Mouse (Mus musculus): ENCODE results near the gene Fars2. TPM values are rescaled to one million over a fixed set of nuclear protein-coding genes. Genes with fewer than 3 reads are reported as not detected.

Gene Fars2
- polyA plus RNA-seq, 1 experiment from 2014 or later: 42.7 TPM

GRCm38 (mm10) chr13:36529467-36530039, 412.3 kb downstream of the Fars2 start:
- no peak overlapping the region for H3K4me3 ChIP-seq (ENCODE audit: low read depth, low read length)
- H3K4me2 ChIP-seq: no peak overlapping the region
- H3K36me3 ChIP-seq (ENCODE audit: control insufficient read depth, insufficient read depth, low read length): no peaks in the 10 kb centered on the region

GRCm38 (mm10) chr13:36530852-36531251, 413.6 kb downstream of the Fars2 start:
- H3K4me1 ChIP-seq (ENCODE audit: control insufficient read depth, insufficient read depth, low read length): peaks cover 7% of the 10 kb centered on the region; the same call in 1 of the 2 replicates
- WGBS (ENCODE audit: insufficient replicate concordance): 93% methylated on average over 1 of the region's 1 CpGs
- H3K4me2 ChIP-seq: no peak overlapping the region
- ATAC-seq (replicated peaks; ENCODE audit: insufficient number of reproducible peaks, low FRiP score, low TSS enrichment): no peak
- no peaks in the 10 kb centered on the region for H3K27me3 ChIP-seq (ENCODE audit: control insufficient read depth, insufficient read depth, low read length)
- H3K9ac ChIP-seq (ENCODE audit: low read depth, low read length): no peak overlapping the region
- H3K27ac ChIP-seq (ENCODE audit: low read depth, low read length): no peak overlapping the region
- H3K4me3 ChIP-seq (ENCODE audit: low read depth, low read length): no peak overlapping the region
- no peaks in the 10 kb centered on the region for H3K9me3 ChIP-seq (replicated peaks; ENCODE audit: control insufficient read depth, low read length)
- no peaks in the 10 kb centered on the region for H3K36me3 ChIP-seq (ENCODE audit: control insufficient read depth, insufficient read depth, low read length)

More at GRCm38 (mm10) chr13:36529467-36530039, 412.3 kb downstream of the Fars2 start:
- Histone ChIP-seq H3K27ac (ENCODE audit: low read depth, low read length) (no peak overlapping the region), H3K9ac (ENCODE audit: low read depth, low read length) (no peak overlapping the region), H3K9me3 (replicated peaks; ENCODE audit: control insufficient read depth, low read length) (no peaks in the 10 kb centered on the region), H3K27me3 (ENCODE audit: control insufficient read depth, insufficient read depth, low read length) (no peaks in the 10 kb centered on the region), H3K4me1 (ENCODE audit: control insufficient read depth, insufficient read depth, low read length) (peaks cover 15% of the 10 kb centered on the region)
- 71% methylated on average over 5 of the region's 5 CpGs for WGBS (ENCODE audit: insufficient replicate concordance)
- no peak for ATAC-seq (replicated peaks; ENCODE audit: insufficient number of reproducible peaks, low FRiP score, low TSS enrichment)

GRCm38 (mm10) chr13:36531893-36532292, 414.7 kb downstream of the Fars2 start:
- H3K27ac ChIP-seq (ENCODE audit: low read depth, low read length): peak overlapping the region; percentile 38
- H3K9me3 ChIP-seq (replicated peaks; ENCODE audit: control insufficient read depth, low read length): no peaks in the 10 kb centered on the region
- H3K27me3 ChIP-seq (ENCODE audit: control insufficient read depth, insufficient read depth, low read length): no peaks in the 10 kb centered on the region
- 34% methylated on average over 3 of the region's 3 CpGs for WGBS (ENCODE audit: insufficient replicate concordance)
- no peak for ATAC-seq (replicated peaks; ENCODE audit: insufficient number of reproducible peaks, low FRiP score, low TSS enrichment)
- no peaks in the 10 kb centered on the region for H3K36me3 ChIP-seq (ENCODE audit: control insufficient read depth, insufficient read depth, low read length)
- peaks cover 7% of the 10 kb centered on the region; the same call in 1 of the 2 replicates for H3K4me1 ChIP-seq (ENCODE audit: control insufficient read depth, insufficient read depth, low read length)
- peak overlapping the region; percentile 3; the same call in 1 of the 2 replicates for H3K4me2 ChIP-seq
- no peak overlapping the region for H3K9ac ChIP-seq (ENCODE audit: low read depth, low read length)
- H3K4me3 ChIP-seq (ENCODE audit: low read depth, low read length): no peak overlapping the region

- peaks cover 8% of the 10 kb centered on the region for H3K4me1 ChIP-seq (ENCODE audit: control insufficient read depth, insufficient read depth, low read length)
- no peaks in the 10 kb centered on the region for H3K27me3 ChIP-seq (ENCODE audit: control insufficient read depth, insufficient read depth, low read length)
- 87% methylated on average over 5 of the region's 5 CpGs for WGBS (ENCODE audit: insufficient replicate concordance)
- H3K36me3 ChIP-seq (ENCODE audit: control insufficient read depth, insufficient read depth, low read length): no peaks in the 10 kb centered on the region
- no peak for ATAC-seq (replicated peaks; ENCODE audit: insufficient number of reproducible peaks, low FRiP score, low TSS enrichment)
- no peaks in the 10 kb centered on the region for H3K9me3 ChIP-seq (replicated peaks; ENCODE audit: control insufficient read depth, low read length)
- H3K4me2 ChIP-seq: no peak overlapping the region
- no peak overlapping the region for H3K4me3 ChIP-seq (ENCODE audit: low read depth, low read length)
- H3K9ac ChIP-seq (ENCODE audit: low read depth, low read length): no peak overlapping the region
- no peak overlapping the region for H3K27ac ChIP-seq (ENCODE audit: low read depth, low read length)
Observed at GRCm38 (mm10) chr13:36533071-36533470, 415.9 kb downstream of the Fars2 start.

GRCm38 (mm10) chr13:36533518-36533917, 416.3 kb downstream of the Fars2 start:
- H3K9me3 ChIP-seq (replicated peaks; ENCODE audit: control insufficient read depth, low read length): no peaks in the 10 kb centered on the region
- H3K27me3 ChIP-seq (ENCODE audit: control insufficient read depth, insufficient read depth, low read length): no peaks in the 10 kb centered on the region
- peaks cover 8% of the 10 kb centered on the region for H3K4me1 ChIP-seq (ENCODE audit: control insufficient read depth, insufficient read depth, low read length)
- H3K27ac ChIP-seq (ENCODE audit: low read depth, low read length): no peak overlapping the region
- H3K4me2 ChIP-seq: no peak overlapping the region
- no peak for ATAC-seq (replicated peaks; ENCODE audit: insufficient number of reproducible peaks, low FRiP score, low TSS enrichment)
- H3K36me3 ChIP-seq (ENCODE audit: control insufficient read depth, insufficient read depth, low read length): no peaks in the 10 kb centered on the region
- H3K4me3 ChIP-seq (ENCODE audit: low read depth, low read length): no peak overlapping the region
- no peak overlapping the region for H3K9ac ChIP-seq (ENCODE audit: low read depth, low read length)
- WGBS (ENCODE audit: insufficient replicate concordance): 77% methylated on average over 7 of the region's 7 CpGs

DNA sequence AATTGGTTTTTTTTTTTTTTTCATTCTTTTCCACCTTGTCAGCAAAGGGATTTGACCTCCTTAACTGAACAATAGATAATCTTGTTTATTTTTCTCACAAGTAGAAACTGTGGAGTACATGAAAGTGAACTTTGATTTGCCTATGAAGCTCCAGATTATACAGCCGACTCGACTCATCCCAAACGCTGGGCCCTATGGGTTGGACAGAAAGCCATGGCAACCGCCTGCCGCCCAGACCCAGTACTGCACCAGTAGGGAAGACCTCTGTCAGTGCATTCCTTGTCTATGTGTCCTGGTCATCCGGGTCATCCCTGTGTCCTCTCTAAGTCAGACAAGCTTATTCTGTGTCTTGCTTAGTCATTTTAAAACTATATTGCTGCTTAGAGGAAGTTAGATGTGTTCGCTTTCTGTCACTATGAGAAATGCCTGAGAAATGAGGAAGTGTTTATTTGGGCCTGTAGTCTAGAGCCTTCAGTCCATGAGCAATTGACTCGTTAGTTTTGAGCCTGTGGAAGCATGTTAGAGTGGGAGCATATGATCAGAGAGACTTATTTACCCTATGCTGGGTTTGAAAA, 416.8 kb downstream of the Fars2 start:
- no peak overlapping the region for H3K4me2 ChIP-seq
- H3K36me3 ChIP-seq (ENCODE audit: control insufficient read depth, insufficient read depth, low read length): no peaks in the 10 kb centered on the region
- no peak overlapping the region for H3K4me3 ChIP-seq (ENCODE audit: low read depth, low read length)
- no peak for ATAC-seq (replicated peaks; ENCODE audit: insufficient number of reproducible peaks, low FRiP score, low TSS enrichment)
- peaks cover 8% of the 10 kb centered on the region for H3K4me1 ChIP-seq (ENCODE audit: control insufficient read depth, insufficient read depth, low read length)
- 78% methylated on average over 8 of the region's 8 CpGs for WGBS (ENCODE audit: insufficient replicate concordance)
- no peaks in the 10 kb centered on the region for H3K9me3 ChIP-seq (replicated peaks; ENCODE audit: control insufficient read depth, low read length)
- no peak overlapping the region for H3K27ac ChIP-seq (ENCODE audit: low read depth, low read length)
- no peak overlapping the region for H3K9ac ChIP-seq (ENCODE audit: low read depth, low read length)
- H3K27me3 ChIP-seq (ENCODE audit: control insufficient read depth, insufficient read depth, low read length): no peaks in the 10 kb centered on the region

- no peak for ATAC-seq (replicated peaks; ENCODE audit: insufficient number of reproducible peaks, low FRiP score, low TSS enrichment)
- no peak overlapping the region for H3K9ac ChIP-seq (ENCODE audit: low read depth, low read length)
- H3K27me3 ChIP-seq (ENCODE audit: control insufficient read depth, insufficient read depth, low read length): no peaks in the 10 kb centered on the region
- no peak overlapping the region for H3K4me2 ChIP-seq
- H3K4me1 ChIP-seq (ENCODE audit: control insufficient read depth, insufficient read depth, low read length): peaks cover 8% of the 10 kb centered on the region
- no peak overlapping the region for H3K27ac ChIP-seq (ENCODE audit: low read depth, low read length)
- 72% methylated on average over 3 of the region's 3 CpGs for WGBS (ENCODE audit: insufficient replicate concordance)
- no peaks in the 10 kb centered on the region for H3K36me3 ChIP-seq (ENCODE audit: control insufficient read depth, insufficient read depth, low read length)
- H3K9me3 ChIP-seq (replicated peaks; ENCODE audit: control insufficient read depth, low read length): no peaks in the 10 kb centered on the region
- no peak overlapping the region for H3K4me3 ChIP-seq (ENCODE audit: low read depth, low read length)
Observed at GRCm38 (mm10) chr13:36537580-36537979, 420.4 kb downstream of the Fars2 start.

DNA sequence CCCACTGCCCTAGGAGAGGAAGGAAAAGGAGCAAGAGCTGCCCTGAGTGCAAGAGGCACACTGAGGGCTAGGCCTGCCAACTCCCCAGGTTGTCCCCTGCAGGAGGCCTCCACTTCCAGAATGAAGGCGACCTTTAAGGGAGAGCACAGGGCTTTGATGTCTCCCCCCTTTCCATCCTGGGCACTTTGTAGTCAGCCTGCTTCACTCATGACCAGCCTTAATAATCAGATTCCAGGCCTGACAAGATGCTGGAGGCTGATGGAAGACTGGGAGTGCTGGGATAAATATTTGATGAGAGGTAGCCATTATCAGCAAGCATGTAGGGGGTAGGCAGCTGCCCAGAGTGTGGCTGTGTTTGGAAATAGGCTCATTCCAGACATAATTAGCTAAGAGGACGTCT, 421.2 kb downstream of the Fars2 start:
- no peak overlapping the region for H3K4me3 ChIP-seq (ENCODE audit: low read depth, low read length)
- no peaks in the 10 kb centered on the region for H3K27me3 ChIP-seq (ENCODE audit: control insufficient read depth, insufficient read depth, low read length)
- ATAC-seq (replicated peaks; ENCODE audit: insufficient number of reproducible peaks, low FRiP score, low TSS enrichment): no peak
- H3K9ac ChIP-seq (ENCODE audit: low read depth, low read length): no peak overlapping the region
- H3K36me3 ChIP-seq (ENCODE audit: control insufficient read depth, insufficient read depth, low read length): no peaks in the 10 kb centered on the region
- whole genome bisulfite sequencing (ENCODE audit: insufficient replicate concordance): 41% methylated on average over 2 of the region's 2 CpGs
- no peak overlapping the region for H3K4me2 ChIP-seq
- peaks cover 8% of the 10 kb centered on the region for H3K4me1 ChIP-seq (ENCODE audit: control insufficient read depth, insufficient read depth, low read length)
- no peaks in the 10 kb centered on the region for H3K9me3 ChIP-seq (replicated peaks; ENCODE audit: control insufficient read depth, low read length)
- H3K27ac ChIP-seq (ENCODE audit: low read depth, low read length): no peak overlapping the region

DNA sequence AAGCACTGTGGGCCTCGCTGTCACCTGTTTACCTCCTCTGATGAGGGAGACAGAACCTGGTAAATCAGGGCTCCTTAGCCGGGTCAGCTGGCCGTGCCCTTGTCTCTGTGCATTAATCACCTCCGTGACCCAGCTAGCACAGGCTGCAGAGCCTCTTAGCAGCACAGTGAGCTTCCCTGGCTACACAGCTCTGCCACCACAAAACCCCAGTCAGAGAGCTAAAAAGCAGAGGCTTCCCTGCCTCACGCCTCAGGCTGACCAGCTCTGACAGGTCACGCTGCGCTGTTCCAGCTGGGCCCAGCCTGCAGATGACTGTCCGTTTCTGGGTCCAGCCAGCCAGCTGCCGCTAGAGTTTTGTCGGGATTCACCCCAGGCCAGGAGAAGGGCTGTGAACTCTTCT, 423.0 kb downstream of the Fars2 start:
- whole genome bisulfite sequencing (ENCODE audit: insufficient replicate concordance): 62% methylated on average over 10 of the region's 10 CpGs
- ATAC-seq (replicated peaks; ENCODE audit: insufficient number of reproducible peaks, low FRiP score, low TSS enrichment): no peak
- no peaks in the 10 kb centered on the region for H3K9me3 ChIP-seq (replicated peaks; ENCODE audit: control insufficient read depth, low read length)
- H3K27ac ChIP-seq (ENCODE audit: low read depth, low read length): no peak overlapping the region
- no peak overlapping the region for H3K9ac ChIP-seq (ENCODE audit: low read depth, low read length)
- H3K27me3 ChIP-seq (ENCODE audit: control insufficient read depth, insufficient read depth, low read length): no peaks in the 10 kb centered on the region
- H3K36me3 ChIP-seq (ENCODE audit: control insufficient read depth, insufficient read depth, low read length): no peaks in the 10 kb centered on the region
- no peak overlapping the region for H3K4me2 ChIP-seq
- no peak overlapping the region for H3K4me3 ChIP-seq (ENCODE audit: low read depth, low read length)
- H3K4me1 ChIP-seq (ENCODE audit: control insufficient read depth, insufficient read depth, low read length): peaks cover 8% of the 10 kb centered on the region

Data from heart, embryonic 11.5 days (tissue).